Mouse (Mus musculus) CH12.LX (cell line): ENCODE results near the gene Med24. TPM values are rescaled to one million over a fixed set of nuclear protein-coding genes. Genes with fewer than 3 reads are reported as not detected.

Source experiments
- DNase-seq: peaks from one replicate; pipeline ENCODE4 v3.0.0-alpha.2; 2013; ENCODE audit errors: extremely low read depth
- H3K27ac ChIP-seq: 2 replicates; pipeline ENCODE4 v1.5.1; 2012; ENCODE audit warnings: low read depth, mild to moderate bottlenecking, control low read depth, moderate library complexity; ENCODE audit not compliant: insufficient read depth
- H3K27me3 ChIP-seq: replicated peaks from 2 replicates; pipeline ENCODE3; 2012; ENCODE audit warnings: inconsistent platforms
- H3K36me3 ChIP-seq, 2 experiments: replicated peaks in 1 of 2; 2 replicates each; pipeline versions ENCODE3 to v1.6.1; 2012; ENCODE audit warnings: inconsistent platforms in 1 of 2, low read length in 1 of 2, mild to moderate bottlenecking in 1 of 2, mixed read lengths in 1 of 2, moderate library complexity in 1 of 2; ENCODE audit not compliant: control insufficient read depth in 1 of 2, insufficient read depth in 1 of 2
- H3K4me1 ChIP-seq, 2 experiments: 2 replicates each; pipeline ENCODE4 v1.6.1; 2012; ENCODE audit warnings: inconsistent platforms in 1 of 2, moderate library complexity in 1 of 2; ENCODE audit not compliant: insufficient read depth in 2 of 2, control insufficient read depth in 1 of 2
- H3K4me2 ChIP-seq: 2 replicates; pipeline ENCODE4 v1.6.1; 2012; ENCODE audit warnings: low read depth, mild to moderate bottlenecking, control low read depth; ENCODE audit not compliant: poor library complexity, insufficient read depth, severe bottlenecking
- H3K4me3 ChIP-seq, 3 experiments: fragments of 150-350 bp in 1 of 3; sonication (generic) in 1 of 3; replicated peaks in 1 of 3; 2 replicates each; pipeline versions ENCODE3 to v1.5.1; 2011 to 2012; ENCODE audit warnings: low read depth in 2 of 3, low read length in 2 of 3, mild to moderate bottlenecking in 2 of 3, moderate library complexity in 2 of 3, control low read depth in 1 of 3, improper control_type of control experiment in 1 of 3, inconsistent platforms in 1 of 3, mixed read lengths in 1 of 3; ENCODE audit not compliant: poor library complexity in 1 of 3
- H3K79me2 ChIP-seq: replicated peaks from 2 replicates; pipeline ENCODE4 v1.6.1; 2012; ENCODE audit warnings: mild to moderate bottlenecking, moderate library complexity; ENCODE audit not compliant: control insufficient read depth, poor library complexity, insufficient read depth, severe bottlenecking; ENCODE audit errors: extremely low read depth
- H3K9ac ChIP-seq: 2 replicates; pipeline ENCODE4 v1.6.1; 2012; ENCODE audit warnings: low read depth, mild to moderate bottlenecking, control low read depth, moderate library complexity; ENCODE audit not compliant: insufficient read depth
- H3K9me3 ChIP-seq: replicated peaks from 2 replicates; pipeline ENCODE3; 2012; ENCODE audit warnings: low read length, inconsistent platforms, mixed read lengths
- BHLHE40 ChIP-seq: IDR thresholded peaks from 2 replicates; pipeline ENCODE4 v1.6.1; 2011; ENCODE audit warnings: mild to moderate bottlenecking, low read depth, low read length, improper control_type of control experiment
- CHD1 ChIP-seq: IDR thresholded peaks from 2 replicates; pipeline ENCODE4 v1.6.1; 2012; ENCODE audit warnings: low read depth, low read length, improper control_type of control experiment, inconsistent platforms
- CHD2 ChIP-seq: IDR thresholded peaks from 2 replicates; pipeline ENCODE4 v1.6.1; 2011; ENCODE audit warnings: low read length, improper control_type of control experiment
- CTCF ChIP-seq, 2 experiments: IDR thresholded peaks in 1 of 2; conservative IDR thresholded peaks in 1 of 2; 2 replicates each; pipeline ENCODE4 v1.5.1; 2011 to 2012; ENCODE audit warnings: low read depth in 2 of 2, low read length in 2 of 2, improper control_type of control experiment in 1 of 2, inconsistent platforms in 1 of 2, mild to moderate bottlenecking in 1 of 2, moderate library complexity in 1 of 2
- ELF1 ChIP-seq: IDR thresholded peaks from 2 replicates; pipeline ENCODE4 v1.6.1; 2014; ENCODE audit warnings: low read depth, mild to moderate bottlenecking, inconsistent platforms, low read length, improper control_type of control experiment
- EP300 ChIP-seq: IDR thresholded peaks from 2 replicates; pipeline ENCODE4 v1.6.1; 2011; ENCODE audit warnings: low read length, improper control_type of control experiment
- ETS1 ChIP-seq: conservative IDR thresholded peaks from 2 replicates; pipeline ENCODE4 v1.6.1; 2012; ENCODE audit warnings: low read depth, mild to moderate bottlenecking, inconsistent platforms, low read length, improper control_type of control experiment, moderate library complexity
- HCFC1 ChIP-seq: IDR thresholded peaks from 2 replicates; pipeline ENCODE4 v1.6.1; 2012; ENCODE audit warnings: low read depth, mild to moderate bottlenecking, inconsistent platforms, low read length, improper control_type of control experiment
- IRF4 ChIP-seq: IDR thresholded peaks from 2 replicates; pipeline ENCODE4 v1.6.1; 2014; ENCODE audit warnings: low read depth, mild to moderate bottlenecking, inconsistent platforms, low read length, improper control_type of control experiment
- JUND ChIP-seq: conservative IDR thresholded peaks from 2 replicates; pipeline ENCODE4 v1.6.1; 2011; ENCODE audit warnings: low read depth, low read length, improper control_type of control experiment
- MAX ChIP-seq: IDR thresholded peaks from 2 replicates; pipeline ENCODE4 v1.6.1; 2011; ENCODE audit warnings: low read length, improper control_type of control experiment
- MAZ ChIP-seq: IDR thresholded peaks from 2 replicates; pipeline ENCODE4 v1.6.1; 2012; ENCODE audit warnings: low read depth, mild to moderate bottlenecking, inconsistent platforms, low read length, improper control_type of control experiment, moderate library complexity
- MXI1 ChIP-seq: IDR thresholded peaks from 2 replicates; pipeline ENCODE4 v1.6.1; 2011; ENCODE audit warnings: mild to moderate bottlenecking, low read depth, low read length, improper control_type of control experiment
- MYC ChIP-seq: IDR thresholded peaks from 2 replicates; pipeline ENCODE4 v1.6.1; 2011; ENCODE audit warnings: low read depth, mild to moderate bottlenecking, improper control_type of control experiment, low read length
- NELFE ChIP-seq: IDR thresholded peaks from 2 replicates; pipeline ENCODE4 v1.6.1; 2011; ENCODE audit warnings: low read depth, low read length, improper control_type of control experiment
- POLR2A ChIP-seq: IDR thresholded peaks from 2 replicates; pipeline ENCODE4 v1.6.1; 2011; ENCODE audit warnings: low read depth, mild to moderate bottlenecking, improper control_type of control experiment, low read length
- POLR2AphosphoS2 ChIP-seq: IDR thresholded peaks from 2 replicates; pipeline ENCODE4 v1.6.1; 2011; ENCODE audit warnings: low read depth, low read length, improper control_type of control experiment
- RCOR1 ChIP-seq: conservative IDR thresholded peaks from 2 replicates; pipeline ENCODE4 v1.6.1; 2012; ENCODE audit warnings: low read depth, mild to moderate bottlenecking, inconsistent platforms, low read length, improper control_type of control experiment
- SIN3A ChIP-seq: IDR thresholded peaks from 2 replicates; pipeline ENCODE4 v1.6.1; 2012; ENCODE audit warnings: low read length, improper control_type of control experiment, inconsistent platforms
- TCF12 ChIP-seq: IDR thresholded peaks from 2 replicates; pipeline ENCODE4 v1.6.1; 2014; ENCODE audit warnings: low read depth, mild to moderate bottlenecking, inconsistent platforms, low read length, improper control_type of control experiment
- USF1 ChIP-seq: IDR thresholded peaks from 2 replicates; pipeline ENCODE4 v1.6.1; 2014; ENCODE audit warnings: low read depth, mild to moderate bottlenecking, inconsistent platforms, low read length, improper control_type of control experiment
- USF2 ChIP-seq: conservative IDR thresholded peaks from 2 replicates; pipeline ENCODE4 v1.6.1; 2011; ENCODE audit warnings: low read depth, low read length, improper control_type of control experiment
- ZKSCAN1 ChIP-seq: IDR thresholded peaks from 2 replicates; pipeline ENCODE4 v1.6.1; 2012; ENCODE audit warnings: low read depth, inconsistent platforms, low read length, improper control_type of control experiment, borderline replicate concordance
- dilution Hi-C: fragments of 300-500 bp; cut with MboI; formaldehyde crosslinking; loops from 2 replicates; pipeline ENCODE4 v1.14.3; 2020; ENCODE audit warnings: low sequenced_read_pairs; ENCODE audit not compliant: extremely low pct_unique_long_range_greater_than_20kb, extremely low pct_ligation_motif_present
- in situ Hi-C: fragments of 300-500 bp; cut with MboI; formaldehyde crosslinking; loops from 3 replicates; pipeline ENCODE4 v1.14.3; 2019; ENCODE audit warnings: low sequenced_read_pairs, low pct_ligation_motif_present, low pct_unique_long_range_greater_than_20kb, mixed read lengths
- polyA plus RNA-seq: library from polyadenylated mRNA; unstranded; fragments of >175 nt; gene quantifications from 2 replicates; pipeline ENCODE4 v1.2.1, GENCODE M21; 2012; ENCODE audit warnings: low read depth; ENCODE audit not compliant: insufficient read length
- total RNA-seq, 2 experiments: library from RNA; depleted of rRNA; stranded (reverse); fragments of 300-350 nt in 1 of 2; fragments of >200 nt in 1 of 2; gene quantifications; 2 replicates each; pipeline ENCODE4 v1.2.3; 2012 to 2014

Gene Med24
- total and polyA plus RNA-seq, 3 experiments = 30.9 to 78.8 (median 48.6) TPM

DNA sequence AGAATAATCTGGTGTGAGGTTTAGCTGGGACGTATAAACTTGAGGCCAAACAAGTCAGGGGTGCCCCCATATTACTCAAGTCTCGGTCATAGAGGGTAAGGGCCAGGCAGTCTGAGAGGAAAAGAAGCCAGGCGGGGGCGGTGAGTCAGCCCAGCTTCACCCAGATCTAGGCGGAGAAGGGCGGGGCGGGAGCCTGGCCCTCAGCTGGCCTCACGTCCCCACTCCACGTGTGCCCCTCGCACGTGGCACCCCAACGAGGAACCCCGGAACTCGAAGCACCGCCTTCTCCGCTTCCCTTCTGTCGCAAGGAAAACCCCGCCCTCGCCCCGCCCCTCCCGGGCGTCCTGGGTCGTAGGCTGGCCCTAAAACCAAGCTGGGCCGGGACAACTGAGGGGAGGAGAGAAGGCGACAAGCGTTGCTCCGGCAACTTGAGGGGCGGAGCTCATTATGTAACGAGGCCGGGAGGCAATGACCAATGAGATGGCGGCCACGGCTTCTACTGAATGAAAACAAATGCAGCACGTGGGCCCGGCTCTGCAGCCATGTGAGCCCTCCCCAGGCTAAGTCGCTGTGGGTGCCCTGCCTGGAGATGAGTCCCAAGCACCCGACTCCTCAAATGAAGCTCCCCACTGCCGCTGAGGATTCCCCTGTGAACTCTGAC, 44.5 kb upstream of the Med24 start:
- dilution Hi-C loops = no loop called here
- Histone ChIP-seq H3K9ac (peak overlapping the region; percentile 4; the same call in 1 of the 2 replicates), H3K36me3 (peaks cover 0 to 9% of the 10 kb centered on the region in 2 experiments), H3K27ac (no peak overlapping the region), H3K9me3 (no peaks in the 10 kb centered on the region)
- DNase-seq = peak; percentile 99
- TF ChIP-seq CTCF (conservative IDR thresholded peaks at IDR 0.05 in 1 of 2, IDR thresholded peaks at IDR 0.05 in 1 of 2; ENCODE audit: low read depth in 2 of 2, low read length in 2 of 2) = no peak
- peak; percentile 65 for TF ChIP-seq TCF12
- TF ChIP-seq CHD2 = peak; percentile 56; the same call in 1 of the 2 replicates
- TF ChIP-seq POLR2A = peak; percentile 62
- no peak for TF ChIP-seq JUND
- TF ChIP-seq BHLHE40 = peak; percentile 96
- TF ChIP-seq SIN3A = peak; percentile 99
- TF ChIP-seq MAZ = peak; percentile 62; the same call in 1 of the 2 replicates
- TF ChIP-seq ELF1 = peak; percentile 83
- no peak for TF ChIP-seq ZKSCAN1
- TF ChIP-seq MAX = peak; percentile 99
- peak; percentile 68 for TF ChIP-seq ETS1
- TF ChIP-seq CHD1 = no peak
- TF ChIP-seq USF1 = peak; percentile 68
- peak; percentile 61 for TF ChIP-seq USF2
- peak; percentile 53 for TF ChIP-seq HCFC1
- peak; percentile 60 for TF ChIP-seq NELFE
- TF ChIP-seq POLR2AphosphoS2 = peak; percentile 32; the same call in 1 of the 2 replicates
- TF ChIP-seq MXI1 = peak; percentile 100
- TF ChIP-seq IRF4 = 0 out of 2 replicates have a peak, but pooled peaks have one; percentile 41
- TF ChIP-seq MYC = peak; percentile 98
- TF ChIP-seq, all 38 proteins: peak for 17
- Histone ChIP-seq H3K4me1 (peaks cover 36 to 52% of the 10 kb centered on the region in 2 experiments), H3K27me3 (peaks cover 17% of the 10 kb centered on the region), H3K4me2 (peak overlapping the region; percentile 87), H3K4me3 (peak overlapping the region in 2 of 3 experiments; percentile 27 to 46), H3K79me2 (no peaks in the 10 kb centered on the region)
- in situ Hi-C loops = no loop called here

DNA sequence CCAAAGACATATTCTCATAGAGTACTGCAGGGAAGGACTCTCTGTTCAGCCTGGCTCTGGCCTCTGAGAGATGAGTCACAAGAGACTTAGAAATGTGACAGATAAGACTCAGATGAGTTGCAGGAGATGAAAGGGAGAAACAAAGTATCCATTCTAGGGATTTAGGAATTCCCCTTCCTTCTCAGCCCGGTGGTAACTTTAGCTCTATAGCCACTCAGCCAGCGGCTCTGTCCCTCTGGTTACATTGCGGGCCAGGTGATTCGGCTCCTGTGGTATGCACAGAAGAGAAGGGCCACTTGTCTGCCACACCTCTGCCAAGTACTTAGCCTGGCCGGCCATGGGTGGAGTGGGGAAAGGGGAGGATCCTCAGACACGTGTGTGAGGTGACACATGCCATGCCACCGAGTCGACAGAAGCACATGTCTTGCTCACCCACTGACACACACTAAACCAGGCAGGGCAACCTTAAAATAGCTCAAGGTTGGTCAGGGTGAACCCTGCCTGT, 43.5 kb upstream of the Med24 start:
- dilution Hi-C loops (no loop called here), in situ Hi-C loops (no loop called here)
- no peak overlapping the region for H3K27ac ChIP-seq

More for the DNA sequence above, 43.5 kb upstream of the Med24 start:
- peaks cover 0 to 14% of the 10 kb centered on the region in 2 experiments for H3K36me3 ChIP-seq
- peak; percentile 61 for TF ChIP-seq MXI1
- peak; percentile 86 for TF ChIP-seq MYC
- no peak for TF ChIP-seq JUND
- peak; percentile 47; the same call in 1 of the 2 replicates for TF ChIP-seq BHLHE40
- no peak for TF ChIP-seq EP300
- TF ChIP-seq MAX = peak; percentile 88
- TF ChIP-seq MAZ = no peak
- TF ChIP-seq RCOR1 = no peak
- TF ChIP-seq, all 38 proteins: peak for 4
- H3K4me2 ChIP-seq = no peak overlapping the region
- peaks cover 17% of the 10 kb centered on the region for H3K27me3 ChIP-seq
- H3K4me1 ChIP-seq = peaks cover 34 to 53% of the 10 kb centered on the region in 2 experiments
- no peak for DNase-seq
- H3K9ac ChIP-seq = no peak overlapping the region
- no peaks in the 10 kb centered on the region for H3K9me3 ChIP-seq
- H3K79me2 ChIP-seq = no peaks in the 10 kb centered on the region
- H3K4me3 ChIP-seq = no peak overlapping the region
